Mouse (Mus musculus): ENCODE measurements around the gene Ighmbp2.
A peak's percentile ranks its signal among the peaks of the same experiment; 100 is the strongest.

DNA sequence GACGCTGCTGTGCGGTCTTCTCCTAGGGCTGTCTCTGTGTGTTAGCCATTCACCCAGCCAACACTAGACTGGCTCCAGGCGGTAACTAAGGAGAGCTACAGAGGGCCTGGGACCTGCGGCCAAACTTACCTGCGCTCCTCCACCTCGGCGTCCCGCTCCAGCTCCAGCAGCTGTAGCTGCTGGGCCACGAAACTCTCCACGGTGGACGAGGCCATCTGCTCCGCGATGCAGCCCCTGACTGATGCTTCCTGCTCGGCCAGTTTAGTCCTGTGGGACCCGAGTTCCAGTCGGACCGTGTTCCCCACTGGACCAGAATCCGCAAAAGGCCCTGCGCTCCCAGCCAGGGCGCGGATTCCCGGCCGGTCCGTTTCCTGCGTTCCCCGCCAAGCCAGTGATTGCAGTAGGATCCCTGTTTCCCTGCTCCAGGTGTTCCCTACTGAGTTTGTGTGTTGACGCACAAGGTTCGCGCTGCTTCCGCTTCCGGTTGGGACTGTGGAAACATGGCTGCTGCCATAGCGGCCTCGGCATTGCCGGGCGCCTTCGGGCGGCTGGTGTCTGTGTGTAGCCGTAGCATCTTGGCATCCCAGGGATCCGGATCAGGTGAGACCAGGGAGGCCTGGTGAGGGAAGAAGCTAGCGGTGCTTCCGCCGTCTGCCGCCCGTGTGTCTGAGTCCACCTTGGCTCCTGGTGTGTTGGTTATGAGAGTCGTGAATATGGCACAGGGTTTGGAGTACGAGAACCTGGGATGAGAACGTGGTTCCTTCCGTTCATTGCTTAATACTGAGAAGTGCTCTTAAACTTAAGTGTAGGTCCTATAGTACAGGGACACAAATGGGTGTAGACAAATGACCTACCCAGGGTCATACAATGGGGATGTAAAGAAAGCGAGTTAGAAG, at the start of gene Ighmbp2, which contains the start of gene Mrpl21:
- TF ChIP-seq MAX (IDR thresholded peaks at IDR 0.05; ENCODE audit: low read length) (peak; percentile 87; the same call in 1 of the 2 replicates), POLR2A (IDR thresholded peaks at IDR 0.05; ENCODE audit: low read depth, low read length) (peak; percentile 87), RCOR1 (conservative IDR thresholded peaks at IDR 0.05; ENCODE audit: low read depth, low read length) (peak; percentile 86; the same call in 1 of the 2 replicates), CTCF (conservative IDR thresholded peaks at IDR 0.05 in 1 of 2, IDR thresholded peaks at IDR 0.05 in 1 of 2; ENCODE audit: low read depth in 2 of 2, low read length in 2 of 2) (no peak), MAZ (IDR thresholded peaks at IDR 0.05; ENCODE audit: low read depth, low read length) (0 out of 2 replicates have a peak, but pooled peaks have one; percentile 40), MYC (IDR thresholded peaks at IDR 0.05; ENCODE audit: low read depth, low read length) (peak; percentile 65; the same call in 1 of the 2 replicates), CHD2 (IDR thresholded peaks at IDR 0.05; ENCODE audit: low read length) (peak; percentile 41; the same call in 1 of the 2 replicates)

All from CH12.LX (cell line).